Mouse (Mus musculus): ENCODE results near the gene Ccdc93. TPM values are rescaled to one million over a fixed set of nuclear protein-coding genes. Genes with fewer than 3 reads are reported as not detected.

The Ccdc93 gene
- polyA plus RNA-seq, 1 experiment from 2014 or later, result 9.3 TPM

DNA sequence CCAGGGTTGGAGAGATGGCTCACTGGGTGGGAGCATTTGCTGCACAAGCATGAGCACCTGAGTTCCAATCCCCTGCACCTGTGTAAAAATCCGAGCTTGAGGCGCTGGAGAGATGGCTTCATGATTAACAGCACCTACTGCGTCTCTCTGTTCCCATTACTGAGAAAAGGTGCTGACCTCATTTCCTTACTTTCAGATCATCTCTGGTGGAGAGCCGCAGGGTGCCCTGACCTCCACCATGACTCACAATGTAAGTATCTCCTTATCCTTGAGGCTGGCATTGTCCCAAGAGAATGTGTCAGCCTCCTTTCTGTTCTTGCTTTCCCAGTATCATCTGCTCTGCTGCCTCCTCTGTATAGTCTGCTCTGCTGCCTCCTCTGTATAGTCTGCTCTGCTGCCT lies 52.2 kb downstream of the Ccdc93 start:
- no peak for ATAC-seq (ENCODE audit: low read depth)
- no peak overlapping the region for H3K9ac ChIP-seq
- WGBS, result 92% methylated on average over 4 of the region's 4 CpGs
- H3K4me2 ChIP-seq, result no peak overlapping the region
- peaks cover 73% of the 10 kb centered on the region for H3K36me3 ChIP-seq
- no peak overlapping the region for H3K4me3 ChIP-seq
- H3K27ac ChIP-seq (replicated peaks), result no peak overlapping the region
- H3K4me1 ChIP-seq (replicated peaks), result no peaks in the 10 kb centered on the region
- no peaks in the 10 kb centered on the region for H3K9me3 ChIP-seq
- H3K27me3 ChIP-seq, result no peaks in the 10 kb centered on the region

DNA sequence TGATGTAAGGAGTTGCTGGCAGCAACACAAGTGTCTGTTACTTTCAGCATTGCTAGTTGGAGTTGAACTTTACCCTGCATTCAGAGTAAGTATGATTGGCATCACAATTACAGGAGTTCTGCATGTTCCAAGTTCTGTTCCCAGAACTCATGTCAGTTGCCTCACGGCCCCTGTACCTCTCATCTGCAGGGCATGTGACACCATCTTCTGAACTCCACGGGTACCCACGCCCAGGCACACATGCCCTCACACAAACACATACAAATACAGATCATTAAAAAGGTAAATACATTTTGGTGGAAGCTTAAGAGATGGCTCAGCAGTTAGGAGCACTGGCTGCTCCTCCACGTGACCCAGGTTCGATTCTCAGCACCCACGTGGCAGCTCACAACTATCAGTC lies 56.0 kb downstream of the Ccdc93 start:
- no peaks in the 10 kb centered on the region for H3K9me3 ChIP-seq
- H3K27ac ChIP-seq (replicated peaks), result no peak overlapping the region

DNA sequence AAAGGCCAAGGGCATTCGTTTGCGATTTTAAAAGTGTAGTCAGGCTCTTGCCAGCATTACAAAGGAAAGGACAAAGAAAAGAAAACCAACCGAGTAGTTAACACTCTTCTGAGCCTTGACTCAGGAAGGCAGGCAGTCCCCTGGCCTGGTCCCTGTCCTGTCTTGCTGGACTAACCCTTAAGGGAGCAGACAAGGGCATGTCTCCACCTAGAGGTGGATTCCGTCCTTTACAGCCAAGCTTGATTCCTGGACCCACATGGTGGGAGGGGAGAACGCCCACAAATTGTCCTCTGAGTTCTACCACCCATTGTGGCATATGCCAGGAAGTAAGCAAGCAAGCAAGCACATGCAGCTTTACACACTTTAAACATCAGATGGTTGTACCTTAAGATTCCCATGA lies 59.4 kb downstream of the Ccdc93 start:
- 32% methylated on average over 5 of the region's 5 CpGs for WGBS
- Histone ChIP-seq H3K4me2 (no peak overlapping the region), H3K4me3 (no peak overlapping the region), H3K9ac (no peak overlapping the region), H3K27me3 (no peaks in the 10 kb centered on the region), H3K4me1 (replicated peaks) (no peaks in the 10 kb centered on the region), H3K27ac (replicated peaks) (no peak overlapping the region), H3K36me3 (peaks cover 68% of the 10 kb centered on the region), H3K9me3 (no peaks in the 10 kb centered on the region)
- ATAC-seq (ENCODE audit: low read depth), result peak; percentile 61; the same call in 1 of the 2 replicates

More for the DNA sequence above, 56.0 kb downstream of the Ccdc93 start:
- no peak for ATAC-seq (ENCODE audit: low read depth)
- Histone ChIP-seq H3K4me2 (no peak overlapping the region), H3K4me3 (no peak overlapping the region), H3K36me3 (peaks cover 54% of the 10 kb centered on the region), H3K27me3 (no peaks in the 10 kb centered on the region), H3K4me1 (replicated peaks) (no peaks in the 10 kb centered on the region), H3K9ac (no peak overlapping the region)
- WGBS, result 92% methylated on average over 6 of the region's 6 CpGs

DNA sequence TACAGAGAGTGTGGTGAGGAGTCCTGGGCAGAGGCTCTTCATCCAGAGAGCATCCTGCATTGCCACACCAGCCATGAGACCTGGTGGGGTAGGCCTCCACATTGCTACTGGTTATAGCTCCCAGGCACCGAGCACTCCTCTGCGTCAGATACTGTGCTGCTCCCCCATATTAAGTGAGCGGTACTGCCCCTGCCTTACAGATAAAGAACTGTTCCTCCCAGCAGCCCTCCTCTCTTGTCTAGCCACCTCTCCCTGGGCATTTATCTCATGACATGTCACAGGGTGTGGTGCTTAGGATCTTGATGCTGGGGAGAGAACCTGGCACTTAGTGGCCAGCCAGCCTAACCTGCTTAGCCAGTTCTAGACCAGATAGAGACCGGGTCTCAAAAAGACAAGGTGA lies 66.2 kb downstream of the Ccdc93 start:
- Histone ChIP-seq H3K27me3 (no peaks in the 10 kb centered on the region), H3K4me3 (no peak overlapping the region), H3K4me2 (no peak overlapping the region), H3K9ac (no peak overlapping the region), H3K36me3 (peaks cover 99% of the 10 kb centered on the region), H3K4me1 (replicated peaks) (no peaks in the 10 kb centered on the region), H3K9me3 (no peaks in the 10 kb centered on the region), H3K27ac (replicated peaks) (no peak overlapping the region)
- ATAC-seq (ENCODE audit: low read depth), result no peak
- WGBS, result 98% methylated on average over 4 of the region's 4 CpGs

- ATAC-seq (ENCODE audit: low read depth), result no peak
- no peak overlapping the region for H3K4me2 ChIP-seq
- WGBS, result 88% methylated on average over 2 of the region's 2 CpGs
Measured at GRCm38 (mm10) chr1:121508729-121509128, 77.9 kb downstream of the Ccdc93 start.

GRCm38 (mm10) chr1:121510420-121511140 lies 79.7 kb downstream of the Ccdc93 start:
- H3K9me3 ChIP-seq, result no peaks in the 10 kb centered on the region
- no peak overlapping the region for H3K4me2 ChIP-seq
- H3K9ac ChIP-seq, result no peak overlapping the region
- no peak overlapping the region for H3K27ac ChIP-seq (replicated peaks)
- H3K4me1 ChIP-seq (replicated peaks), result no peaks in the 10 kb centered on the region
- no peaks in the 10 kb centered on the region for H3K27me3 ChIP-seq
- ATAC-seq (ENCODE audit: low read depth), result no peak
- 87% methylated on average over 19 of the region's 19 CpGs for WGBS
- H3K36me3 ChIP-seq, result 0 out of 2 replicates have a peak, but pooled peaks cover 3% of the 10 kb centered on the region
- no peak overlapping the region for H3K4me3 ChIP-seq

More at GRCm38 (mm10) chr1:121508729-121509128, 77.9 kb downstream of the Ccdc93 start:
- Histone ChIP-seq H3K4me1 (replicated peaks) (no peaks in the 10 kb centered on the region), H3K27ac (replicated peaks) (no peak overlapping the region), H3K36me3 (peaks cover 10% of the 10 kb centered on the region), H3K9ac (no peak overlapping the region), H3K4me3 (no peak overlapping the region), H3K27me3 (no peaks in the 10 kb centered on the region), H3K9me3 (no peaks in the 10 kb centered on the region)

DNA sequence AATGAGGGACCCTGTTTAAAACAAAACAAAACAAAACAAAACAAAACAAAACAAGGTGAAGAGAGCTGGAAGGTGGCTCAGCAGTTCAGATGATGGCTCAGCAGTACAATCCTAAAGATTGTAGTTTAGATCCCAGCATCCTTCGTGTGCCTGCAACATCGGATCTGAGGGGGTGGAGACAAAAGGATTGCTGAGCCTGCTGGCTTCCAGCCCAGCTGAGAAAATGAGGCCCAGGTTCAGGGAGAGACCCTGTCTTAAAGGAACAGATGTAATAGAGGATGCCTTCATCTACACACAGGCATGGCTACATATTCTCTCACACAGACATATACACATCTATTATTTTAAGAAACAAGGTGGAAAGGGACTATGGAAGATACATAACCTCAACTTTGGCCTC lies 80.3 kb downstream of the Ccdc93 start:
- Histone ChIP-seq H3K4me2 (no peak overlapping the region), H3K27me3 (no peaks in the 10 kb centered on the region), H3K9me3 (no peaks in the 10 kb centered on the region), H3K27ac (replicated peaks) (no peak overlapping the region), H3K36me3 (0 out of 2 replicates have a peak, but pooled peaks cover 3% of the 10 kb centered on the region), H3K9ac (no peak overlapping the region), H3K4me1 (replicated peaks) (no peaks in the 10 kb centered on the region), H3K4me3 (no peak overlapping the region)
- 66% methylated on average over 2 of the region's 2 CpGs for WGBS
- no peak for ATAC-seq (ENCODE audit: low read depth)

- H3K4me2 ChIP-seq, result no peak overlapping the region
- 0 out of 2 replicates have a peak, but pooled peaks cover 3% of the 10 kb centered on the region for H3K36me3 ChIP-seq
- no peaks in the 10 kb centered on the region for H3K4me1 ChIP-seq (replicated peaks)
- WGBS, result 94% methylated on average over 2 of the region's 2 CpGs
- H3K9ac ChIP-seq, result no peak overlapping the region
- no peaks in the 10 kb centered on the region for H3K27me3 ChIP-seq
- H3K4me3 ChIP-seq, result no peak overlapping the region
- no peaks in the 10 kb centered on the region for H3K9me3 ChIP-seq
- H3K27ac ChIP-seq (replicated peaks), result no peak overlapping the region
- no peak for ATAC-seq (ENCODE audit: low read depth)
Measured at GRCm38 (mm10) chr1:121511966-121512365, 81.1 kb downstream of the Ccdc93 start.

DNA sequence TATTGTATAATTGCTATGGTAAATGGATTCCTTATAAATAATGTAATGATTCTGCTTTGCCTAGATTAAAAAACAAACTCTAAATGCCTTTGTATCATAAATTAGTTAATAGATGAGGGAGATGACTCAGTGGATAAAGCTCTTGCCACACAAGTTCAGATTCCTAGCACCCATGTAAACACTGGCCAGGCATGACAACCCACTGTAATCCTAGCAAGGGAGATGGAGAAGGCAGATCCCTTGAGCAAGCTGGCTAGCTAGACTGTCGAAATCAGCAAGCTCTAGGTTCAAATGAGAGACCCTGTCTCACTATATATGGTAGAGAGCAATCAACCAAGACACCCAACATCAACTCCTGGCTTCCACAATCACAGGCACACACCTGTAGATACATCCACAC lies 87.8 kb downstream of the Ccdc93 start:
- 75% methylated on average over 1 of the region's 1 CpGs for WGBS
- ATAC-seq (ENCODE audit: low read depth), result no peak

DNA sequence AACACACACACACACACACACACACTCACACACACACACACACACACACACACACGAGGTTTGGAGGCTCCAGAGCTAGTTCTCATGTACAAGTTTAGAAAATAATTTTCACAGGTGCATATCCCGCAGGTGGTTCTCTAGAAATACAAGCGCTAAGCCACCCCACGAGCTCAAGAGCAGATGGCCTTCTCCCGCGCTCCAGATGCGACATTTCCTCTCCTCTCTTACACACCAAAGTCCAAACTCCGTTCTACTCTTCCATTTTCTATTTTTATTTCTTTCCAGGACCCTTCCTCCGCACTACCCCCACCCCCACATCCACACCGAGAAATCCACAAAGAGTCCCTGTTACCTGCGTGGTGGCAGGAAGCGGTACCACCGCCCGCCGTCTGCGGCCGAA lies 96.2 kb downstream of the Ccdc93 start:
- no peak overlapping the region for H3K27ac ChIP-seq (replicated peaks)
- H3K36me3 ChIP-seq, result no peaks in the 10 kb centered on the region
- H3K4me3 ChIP-seq, result peak overlapping the region; percentile 30
- 0 out of 2 replicates have a peak overlapping the region, but pooled peaks have one; percentile 34 for H3K9ac ChIP-seq
- H3K27me3 ChIP-seq, result peaks cover 38% of the 10 kb centered on the region
- H3K9me3 ChIP-seq, result no peaks in the 10 kb centered on the region
- 51% methylated on average over 17 of the region's 17 CpGs for WGBS
- peak; percentile 29; the same call in 1 of the 2 replicates for ATAC-seq (ENCODE audit: low read depth)
- H3K4me2 ChIP-seq, result peak overlapping the region; percentile 57
- peaks cover 16% of the 10 kb centered on the region for H3K4me1 ChIP-seq (replicated peaks)

More for the DNA sequence above, 87.8 kb downstream of the Ccdc93 start:
- Histone ChIP-seq H3K9ac (no peak overlapping the region), H3K4me2 (no peak overlapping the region), H3K9me3 (no peaks in the 10 kb centered on the region), H3K36me3 (no peaks in the 10 kb centered on the region), H3K4me1 (replicated peaks) (no peaks in the 10 kb centered on the region), H3K27ac (replicated peaks) (no peak overlapping the region), H3K4me3 (no peak overlapping the region), H3K27me3 (no peaks in the 10 kb centered on the region)

GRCm38 (mm10) chr1:121527600-121528398 lies 97.0 kb downstream of the Ccdc93 start:
- Histone ChIP-seq H3K4me2 (peak overlapping the region; percentile 57), H3K9ac (0 out of 2 replicates have a peak overlapping the region, but pooled peaks have one; percentile 34), H3K27ac (replicated peaks) (no peak overlapping the region), H3K27me3 (peaks cover 38% of the 10 kb centered on the region), H3K4me3 (peak overlapping the region; percentile 30), H3K4me1 (replicated peaks) (peaks cover 16% of the 10 kb centered on the region), H3K9me3 (no peaks in the 10 kb centered on the region), H3K36me3 (no peaks in the 10 kb centered on the region)
- ATAC-seq (ENCODE audit: low read depth), result peak; percentile 45
- 17% methylated on average over 55 of the region's 55 CpGs for WGBS

DNA sequence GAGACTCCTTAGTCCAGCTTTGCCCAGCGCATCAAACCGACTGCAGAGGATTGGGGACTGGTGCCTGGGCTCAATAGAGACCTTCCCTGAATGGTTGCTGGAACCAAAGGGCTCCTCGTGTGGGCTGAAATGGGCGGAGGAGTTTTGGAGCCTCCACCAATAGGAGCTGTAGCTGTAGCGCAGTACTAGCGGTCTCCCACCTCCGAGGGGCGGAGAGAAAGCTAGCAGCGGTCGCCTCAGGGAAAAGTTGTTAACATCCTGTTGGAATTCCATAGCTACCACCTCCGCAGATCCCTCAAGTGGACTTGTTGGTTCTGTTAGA lies 97.5 kb downstream of the Ccdc93 start, which contains the start of gene Htr5b:
Htr5b (minus strand) TSS at position 67 of the 322 bp plus-strand sequence.
- Histone ChIP-seq H3K4me2 (peak within 1 kb of the TSS; percentile 57), H3K9me3 (no peaks in the 10 kb centered on the region), H3K4me3 (peak within 1 kb of the TSS; percentile 30), H3K4me1 (replicated peaks) (peaks cover 16% of the 10 kb centered on the region), H3K27ac (replicated peaks) (no peak within 1 kb of the TSS), H3K27me3 (peaks cover 38% of the 10 kb centered on the region), H3K36me3 (no peaks in the 10 kb centered on the region), H3K9ac (0 out of 2 replicates have a peak within 1 kb of the TSS, but pooled peaks have one; percentile 34)
- WGBS, result 4% methylated on average over 11 of the region's 11 CpGs
- peak; percentile 89 for ATAC-seq (ENCODE audit: low read depth)

Data from neural tube, embryonic 13.5 days (tissue).